Mouse (Mus musculus): ENCODE measurements around the gene Ice2. TPM values are rescaled to one million over a fixed set of nuclear protein-coding genes. Genes with fewer than 3 reads are reported as not detected.

The Ice2 gene
- 1 to 10 TPM; 3.7 to 5.1 (median 3.9) TPM for total RNA-seq (2022)

DNA sequence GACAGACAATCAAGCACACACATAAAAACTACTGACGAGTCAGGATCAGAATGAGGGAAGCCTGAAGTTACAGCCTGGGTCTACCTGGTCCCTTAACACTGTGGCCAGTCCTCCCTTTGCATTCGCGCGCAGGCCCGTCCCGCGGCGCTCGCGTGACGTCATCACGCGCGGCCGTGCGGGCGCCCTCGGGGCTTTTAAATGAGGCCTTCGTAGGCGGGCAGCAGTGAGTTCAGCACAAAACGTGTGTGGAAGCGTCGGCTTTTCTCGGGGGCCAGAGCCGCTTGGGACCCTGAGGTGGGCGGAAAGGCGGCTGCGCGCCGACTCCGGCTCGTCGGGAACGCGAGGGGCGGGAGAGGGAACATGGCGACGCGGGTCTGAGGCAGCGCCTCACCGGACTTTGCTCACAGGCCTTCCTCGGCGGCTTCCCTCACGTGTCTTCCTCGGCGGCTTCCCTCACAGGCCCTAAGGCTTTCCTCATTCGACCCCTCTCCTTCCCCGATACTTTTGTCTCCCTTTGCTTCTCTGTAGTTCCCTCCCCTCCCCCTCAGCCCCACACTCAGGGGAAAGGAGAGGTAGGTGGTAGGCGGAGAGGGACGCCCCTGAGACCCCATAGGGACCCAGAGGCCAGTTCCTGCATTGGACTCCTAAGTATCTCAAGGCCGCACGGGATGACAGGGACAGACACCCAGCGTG is at the start of gene Ice2:
Ice2 (plus strand) TSS at position 147 of the 693 bp plus-strand sequence.
- peak; percentile 21 to 49 for DNase-seq (ENCODE audit: low spot score in 2 of 2)

DNA sequence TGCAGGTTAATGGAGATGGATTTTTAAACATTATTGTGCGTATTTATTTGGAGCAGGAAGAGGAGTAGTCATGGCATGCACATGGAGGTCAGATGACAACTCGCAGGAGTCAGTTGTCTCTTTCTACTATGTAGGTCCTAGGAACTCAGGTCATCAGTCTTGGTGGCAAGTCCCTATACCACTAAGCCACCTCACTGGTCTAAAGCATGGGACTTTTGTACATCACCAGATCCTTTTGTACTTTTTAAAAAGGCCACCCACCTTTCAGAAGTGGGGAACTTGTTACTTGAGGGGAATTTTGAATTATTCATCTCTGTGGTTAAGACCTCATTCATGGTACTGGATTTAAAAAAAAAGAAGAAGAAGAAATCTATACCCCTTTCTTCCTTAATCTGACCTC is 48.2 kb upstream of the Ice2 start:
- DNase-seq (ENCODE audit: low spot score in 2 of 2), result no peak

DNA sequence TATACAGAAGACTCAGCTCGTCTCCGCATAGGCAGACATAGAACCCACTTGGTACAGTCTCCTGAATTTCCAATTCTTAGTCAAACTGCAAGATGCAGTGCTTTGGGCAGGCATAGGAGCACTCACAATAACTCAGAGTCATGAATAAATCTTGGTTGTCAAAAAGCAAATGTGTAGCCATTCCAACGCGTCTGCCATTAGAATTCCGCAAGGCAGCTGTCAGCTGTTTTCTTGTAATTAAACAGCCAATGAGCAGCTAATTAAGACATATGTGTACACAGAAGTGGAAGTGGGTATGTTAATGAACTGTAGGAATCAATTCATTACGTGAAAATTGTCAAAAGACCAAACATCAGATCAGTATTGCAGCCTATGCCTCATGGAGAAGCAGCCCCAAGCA is 43.5 kb upstream of the Ice2 start:
- no peak for DNase-seq (ENCODE audit: low spot score in 2 of 2)

DNA sequence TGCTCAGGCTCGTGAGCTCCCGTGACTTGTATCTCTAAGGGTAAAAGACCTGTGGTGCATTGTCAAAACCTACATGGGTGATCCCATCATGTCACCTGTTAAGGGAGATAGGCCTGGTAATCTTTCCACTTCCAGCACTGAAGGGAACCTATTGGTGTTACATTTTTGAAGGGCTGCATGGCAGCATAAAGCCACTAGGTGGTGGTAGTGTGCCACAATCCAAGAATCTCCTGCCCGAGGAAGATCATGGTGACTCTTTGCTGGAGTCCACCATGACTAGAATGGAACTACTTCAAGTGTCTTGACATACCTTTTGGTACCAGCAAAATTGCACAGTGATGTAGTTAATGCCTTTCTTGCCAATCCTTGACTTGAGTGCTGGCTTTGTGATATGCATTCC is 39.9 kb upstream of the Ice2 start:
- peak in 1 of 2 experiments; percentile 22 for DNase-seq (ENCODE audit: low spot score in 2 of 2)

DNA sequence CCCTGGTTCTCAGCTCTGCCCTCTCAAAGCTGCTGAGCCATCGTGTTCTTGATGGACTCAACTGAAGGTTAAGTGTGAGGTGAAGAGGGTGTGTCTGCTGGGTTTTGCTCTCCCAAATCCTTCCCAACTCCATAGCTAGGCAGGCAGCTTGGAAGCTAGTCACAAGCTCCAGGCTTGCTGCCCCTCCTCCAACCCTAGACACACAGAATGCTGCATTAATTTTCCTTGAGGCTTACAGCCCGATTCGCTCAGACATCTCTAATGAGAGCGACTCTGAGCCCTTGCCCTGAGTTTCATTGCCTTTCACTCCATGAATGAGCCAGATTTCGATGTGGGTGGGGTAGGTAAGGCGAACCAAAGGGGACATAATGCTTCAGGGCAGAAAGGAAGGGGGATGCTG is 38.9 kb upstream of the Ice2 start:
- DNase-seq (ENCODE audit: low spot score in 2 of 2), result no peak

DNA sequence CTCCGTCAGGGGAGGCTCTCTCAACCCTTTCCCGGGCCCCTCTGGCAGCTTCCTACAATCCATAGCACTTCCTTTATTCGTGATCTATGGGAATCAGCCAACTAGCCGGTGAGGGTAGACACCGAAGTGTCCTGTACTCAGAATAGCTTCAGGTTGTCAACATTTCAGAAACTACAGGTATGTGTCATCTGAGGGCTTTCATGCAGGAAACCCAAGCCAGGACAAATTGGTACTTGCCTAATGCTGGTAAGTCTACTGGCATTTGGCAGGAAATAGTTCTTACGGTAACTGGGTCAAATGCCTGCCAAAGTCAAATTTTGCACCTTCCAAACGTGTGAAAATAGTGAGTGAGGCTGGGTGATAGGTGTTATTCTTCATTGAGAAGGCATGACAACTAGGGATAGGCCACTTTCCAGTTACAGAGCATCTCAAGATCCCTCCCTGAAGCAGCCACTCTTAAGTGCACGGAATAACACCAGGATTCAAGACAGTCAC is 35.7 kb upstream of the Ice2 start:
- no peak for DNase-seq (ENCODE audit: low spot score in 2 of 2)

DNA sequence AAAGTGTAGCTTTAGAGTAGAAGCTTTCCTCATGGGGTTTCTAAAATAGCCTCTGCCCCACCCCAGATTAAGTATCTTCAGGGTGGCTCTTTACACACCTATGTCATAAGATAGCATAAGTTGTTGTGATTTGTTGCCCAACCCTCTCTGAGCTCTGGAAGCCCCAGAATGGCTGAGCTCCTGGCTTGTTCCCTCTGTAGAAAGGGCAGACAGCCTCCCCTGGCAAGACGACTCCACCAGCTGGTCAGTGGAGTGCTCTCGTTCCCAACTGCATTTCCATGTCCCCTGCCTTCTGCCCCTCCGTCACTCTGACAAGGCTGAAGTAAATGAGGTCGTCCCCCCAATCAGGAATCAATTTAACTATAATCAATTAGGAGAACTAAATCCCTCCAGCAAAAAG is 34.9 kb upstream of the Ice2 start:
- DNase-seq (ENCODE audit: low spot score in 2 of 2), result peak in 1 of 2 experiments; percentile 43

DNA sequence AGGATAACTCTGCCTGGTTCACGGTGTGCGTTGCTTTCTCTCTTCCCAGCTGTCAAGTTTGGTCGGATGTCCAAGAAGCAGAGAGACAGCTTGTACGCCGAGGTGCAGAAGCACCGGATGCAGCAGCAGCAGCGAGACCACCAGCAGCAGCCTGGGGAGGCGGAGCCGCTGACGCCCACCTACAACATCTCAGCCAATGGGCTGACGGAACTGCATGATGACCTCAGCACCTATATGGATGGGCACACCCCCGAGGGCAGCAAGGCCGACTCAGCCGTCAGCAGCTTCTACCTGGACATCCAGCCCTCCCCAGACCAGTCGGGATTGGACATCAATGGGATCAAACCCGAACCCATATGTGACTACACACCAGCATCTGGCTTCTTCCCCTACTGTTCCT is 33.6 kb upstream of the Ice2 start:
- DNase-seq (ENCODE audit: low spot score in 2 of 2), result no peak

DNA sequence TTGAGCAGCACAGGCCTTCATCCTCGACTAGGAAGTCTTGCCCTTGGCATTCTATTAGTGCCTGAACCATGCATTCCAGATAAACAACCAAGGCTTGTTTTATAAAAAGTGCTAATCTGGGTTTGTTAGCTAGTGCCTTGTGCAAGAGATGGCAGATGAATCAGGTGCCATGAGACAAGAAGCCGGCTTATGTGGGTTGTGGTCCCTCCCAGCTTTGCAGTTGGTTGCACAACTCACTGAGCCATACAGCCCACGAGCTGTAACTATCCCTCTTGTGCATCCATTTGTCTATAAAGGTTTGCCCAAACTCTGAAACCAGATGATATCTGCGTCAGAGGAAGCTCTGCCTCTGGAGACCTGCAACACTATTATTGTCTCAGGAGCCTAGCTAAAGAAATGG is 30.7 kb upstream of the Ice2 start:
- no peak for DNase-seq (ENCODE audit: low spot score in 2 of 2)

DNA sequence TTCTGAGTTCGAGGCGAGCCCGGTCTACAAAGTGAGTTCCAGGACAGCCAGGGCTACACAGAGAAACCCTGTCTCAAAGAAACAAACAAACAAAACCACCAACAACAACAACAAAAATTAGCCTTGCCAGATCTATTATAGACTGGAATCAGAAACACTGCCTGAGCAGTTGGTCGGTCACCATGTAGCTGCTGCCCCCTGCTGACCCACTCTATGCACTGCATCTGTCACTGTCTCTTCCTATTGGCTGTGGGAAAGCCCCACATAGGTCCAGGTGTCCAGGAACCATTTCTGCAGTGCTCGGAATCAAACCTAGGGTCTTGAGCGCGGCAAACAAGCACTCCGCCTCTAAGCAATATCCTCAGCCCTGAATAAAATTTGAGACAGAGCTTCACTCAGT is 29.6 kb upstream of the Ice2 start:
- DNase-seq (ENCODE audit: low spot score in 2 of 2), result peak; percentile 59 to 60

DNA sequence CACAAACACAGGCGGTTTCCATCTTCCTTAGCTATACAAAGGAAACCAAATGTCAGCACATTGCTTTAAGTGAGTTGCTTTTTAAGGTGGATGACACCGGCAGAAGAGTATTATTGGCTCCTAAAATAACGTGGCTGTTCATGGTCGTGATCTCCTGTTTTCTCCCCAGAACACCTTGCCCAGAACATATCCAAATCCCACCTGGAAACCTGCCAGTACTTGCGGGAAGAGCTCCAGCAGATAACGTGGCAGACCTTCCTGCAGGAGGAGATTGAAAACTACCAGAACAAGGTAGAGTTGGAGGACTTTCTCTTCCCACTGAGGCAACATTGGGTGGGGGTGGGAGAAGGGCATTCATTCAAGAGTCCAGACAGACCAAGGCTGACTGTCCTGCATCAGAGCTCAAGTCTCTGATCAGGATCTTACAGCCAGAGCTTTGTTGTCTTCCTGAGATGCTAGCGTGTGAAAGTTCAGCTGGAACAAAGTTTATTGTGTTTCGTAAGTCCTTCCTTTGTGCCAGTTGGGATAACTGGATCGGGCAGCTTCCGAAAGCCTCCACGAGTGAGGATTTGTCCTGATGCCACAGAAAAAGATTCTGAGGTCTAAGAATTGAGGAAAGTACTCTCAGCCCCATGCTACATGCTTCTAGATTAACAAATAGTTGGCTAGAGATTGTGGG is 26.5 kb upstream of the Ice2 start:
- DNase-seq (ENCODE audit: low spot score in 2 of 2), result no peak

DNA sequence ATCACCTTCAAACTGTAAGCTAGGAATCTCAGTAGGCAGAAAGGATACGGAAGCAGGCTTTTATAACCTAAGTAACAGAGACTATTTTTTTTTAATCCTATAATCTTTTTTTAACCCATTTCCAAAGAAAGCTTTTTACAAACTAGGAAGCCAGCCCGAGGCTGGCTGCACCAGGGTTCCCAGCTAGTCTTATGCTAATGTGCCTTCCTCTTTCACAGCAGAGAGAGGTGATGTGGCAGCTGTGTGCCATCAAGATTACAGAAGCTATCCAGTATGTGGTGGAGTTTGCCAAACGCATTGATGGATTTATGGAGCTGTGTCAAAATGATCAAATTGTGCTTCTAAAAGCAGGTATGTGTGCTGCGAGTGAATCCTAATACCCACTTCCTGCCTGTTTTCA is 24.8 kb upstream of the Ice2 start:
- no peak for DNase-seq (ENCODE audit: low spot score in 2 of 2)

DNA sequence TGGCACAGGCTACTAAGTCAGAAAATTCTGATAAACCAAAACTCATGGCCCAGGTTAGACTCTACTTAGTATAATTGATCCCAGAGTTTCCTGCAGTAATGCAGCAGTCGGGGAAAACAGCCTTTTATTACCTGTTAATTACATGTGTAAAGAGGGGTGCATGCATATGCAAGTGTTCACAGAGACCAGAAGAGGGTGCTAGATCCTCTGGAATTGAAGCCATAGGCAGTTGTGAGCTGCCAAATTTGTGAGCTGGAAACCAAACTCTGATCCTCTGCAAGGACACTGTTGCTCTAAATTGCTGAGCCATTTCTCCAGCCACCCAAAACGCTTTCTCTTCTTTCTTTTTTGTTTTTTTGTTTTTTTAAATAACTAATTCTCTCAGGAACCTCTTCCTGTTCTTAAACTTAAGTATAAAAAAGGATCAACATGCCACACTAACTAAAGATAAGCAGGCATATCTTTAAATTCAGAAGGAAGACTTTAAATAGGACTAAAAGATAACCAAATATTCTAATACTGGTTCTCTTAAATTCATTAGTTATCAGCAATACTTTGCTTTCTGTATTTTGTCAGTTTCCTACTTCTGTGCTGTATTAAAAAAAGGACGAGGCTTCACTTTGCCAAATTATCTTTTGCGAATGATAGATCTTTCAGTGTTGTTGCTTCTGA is 20.6 kb upstream of the Ice2 start:
- DNase-seq (ENCODE audit: low spot score in 2 of 2), result no peak

DNA sequence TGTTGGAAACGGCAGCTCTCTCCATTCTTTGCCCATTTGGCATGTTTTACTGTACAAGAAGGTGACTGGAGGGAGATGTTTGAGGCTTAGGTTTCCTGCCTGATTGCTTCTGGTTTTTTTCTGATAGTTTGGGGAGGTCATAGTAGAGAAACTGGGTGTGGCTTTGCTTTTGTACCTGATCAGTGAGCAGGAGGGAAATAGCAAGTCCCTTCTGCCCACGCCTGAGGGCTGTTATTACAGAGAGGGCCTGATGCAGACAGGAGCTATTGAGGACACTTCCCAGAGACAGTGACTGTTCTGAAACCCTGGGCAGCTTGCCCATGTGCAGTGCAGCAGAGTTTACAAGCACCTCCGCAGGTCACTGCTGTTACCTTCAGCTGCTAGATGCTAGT is 20.1 kb upstream of the Ice2 start:
- no peak for DNase-seq (ENCODE audit: low spot score in 2 of 2)

DNA sequence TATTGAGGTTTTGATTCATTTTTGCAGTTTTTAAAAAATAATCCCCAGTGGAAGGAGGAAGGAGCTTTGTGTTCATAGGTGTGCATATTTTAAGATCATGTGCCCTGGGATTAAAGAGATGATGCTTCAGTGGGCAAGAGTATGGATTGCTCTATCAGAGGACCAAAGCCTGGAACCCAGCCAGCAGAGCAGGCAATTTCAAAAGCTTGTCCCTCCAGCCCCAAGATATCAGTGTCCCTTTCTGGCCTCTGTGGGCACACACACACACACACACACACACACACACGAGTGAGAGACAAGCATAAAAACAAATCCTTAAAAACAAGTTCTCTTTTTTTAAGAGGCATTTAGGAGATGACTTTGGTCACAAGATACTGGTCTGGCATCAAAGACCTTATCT is 17.2 kb upstream of the Ice2 start:
- DNase-seq (ENCODE audit: low spot score in 2 of 2), result no peak

DNA sequence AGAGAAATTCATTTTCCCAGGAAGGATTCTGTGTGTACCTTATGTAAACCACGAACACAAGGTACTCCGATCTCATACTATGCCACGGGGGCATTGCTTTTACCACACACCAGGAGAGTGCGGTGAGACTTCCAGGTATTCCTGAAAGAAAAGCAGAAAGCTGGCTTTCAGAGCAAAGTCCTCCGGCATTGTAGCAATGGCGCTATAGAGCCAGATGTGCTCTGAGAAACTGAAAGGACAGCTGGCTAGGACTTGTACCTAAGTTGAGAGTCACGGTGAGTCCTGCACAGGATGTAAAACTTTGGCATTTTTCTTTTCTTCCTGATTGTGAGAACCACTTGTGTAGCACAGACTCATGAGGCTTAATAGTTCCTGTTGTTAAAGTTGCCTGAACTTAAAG is 16.0 kb upstream of the Ice2 start:
- DNase-seq (ENCODE audit: low spot score in 2 of 2), result no peak

DNA sequence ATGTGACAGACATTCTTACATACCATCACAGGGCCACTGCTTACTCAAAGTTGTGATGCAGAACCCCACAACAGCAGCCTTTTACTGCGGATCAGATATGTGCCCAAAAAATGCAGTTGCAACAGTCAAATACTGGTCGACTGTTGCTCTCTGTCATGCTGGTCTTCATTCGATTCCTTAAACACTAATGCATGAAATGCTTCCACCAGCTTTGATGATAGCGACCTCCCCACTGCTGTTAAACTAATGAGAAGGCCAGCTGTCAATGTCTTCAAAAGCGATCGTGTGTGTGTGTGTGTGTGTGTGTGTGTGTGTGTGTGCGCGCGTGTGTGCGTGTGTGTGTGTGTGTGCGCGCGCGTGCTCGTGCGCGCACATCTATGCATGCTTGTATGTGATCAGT is 13.2 kb upstream of the Ice2 start:
- no peak for DNase-seq (ENCODE audit: low spot score in 2 of 2)

DNA sequence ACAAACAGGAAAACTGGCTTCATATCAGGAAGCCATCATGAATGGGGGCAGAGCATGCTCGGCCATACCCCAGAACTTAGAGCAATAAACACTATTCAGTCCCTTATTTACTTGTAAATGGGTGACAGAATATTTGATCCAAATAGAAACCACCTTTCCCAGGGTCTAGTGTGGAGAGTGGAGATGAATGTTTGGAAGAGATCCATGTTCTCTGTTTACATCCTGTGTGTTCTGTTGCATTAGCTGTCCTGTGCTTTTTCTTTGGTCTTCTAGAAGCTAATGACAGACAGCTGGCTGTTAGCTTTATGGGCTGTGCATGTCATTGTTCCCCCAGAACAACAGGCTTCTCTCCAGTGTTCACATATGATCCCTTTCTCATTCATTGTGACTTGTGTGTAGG is 12.8 kb upstream of the Ice2 start:
- DNase-seq (ENCODE audit: low spot score in 2 of 2), result no peak

DNA sequence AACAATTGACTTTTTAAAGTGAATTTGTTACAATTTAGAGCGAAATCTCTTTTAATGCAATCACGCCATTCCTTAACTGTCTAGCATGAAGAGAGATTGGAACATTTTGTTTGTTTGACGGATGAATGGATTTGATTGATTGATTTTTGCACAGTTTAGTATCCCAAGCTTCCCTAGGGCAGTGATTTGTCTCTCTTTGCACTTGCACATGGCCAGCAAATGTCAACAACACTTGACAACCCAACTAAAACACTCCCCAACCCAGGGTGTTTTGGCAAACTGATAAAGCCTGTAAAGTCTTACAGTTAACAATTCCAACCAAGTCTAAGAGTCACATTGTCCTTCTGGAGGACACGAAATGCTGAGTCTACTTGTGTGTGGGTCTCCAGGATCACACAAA is 10.4 kb upstream of the Ice2 start:
- DNase-seq (ENCODE audit: low spot score in 2 of 2), result no peak

DNA sequence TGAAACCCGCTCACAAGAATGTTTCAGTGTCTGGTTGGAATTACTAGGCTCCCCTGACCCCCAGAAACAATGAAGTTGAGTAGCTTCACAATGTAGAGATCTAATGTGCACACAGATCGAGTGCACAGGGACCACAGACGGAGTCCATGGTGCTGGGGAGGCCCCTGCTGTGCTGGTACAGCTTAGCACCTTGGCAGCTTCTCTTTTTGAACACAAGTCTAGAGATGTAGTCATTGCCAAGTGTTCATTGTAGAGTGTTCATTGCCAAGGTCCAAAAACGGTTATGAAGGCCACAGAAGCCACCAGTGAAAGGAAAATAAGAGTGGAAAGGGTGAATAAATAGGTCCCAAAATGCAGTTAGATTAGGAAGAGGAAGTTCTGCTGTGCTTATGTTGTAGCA is 7.1 kb upstream of the Ice2 start:
- DNase-seq (ENCODE audit: low spot score in 2 of 2), result no peak

DNA sequence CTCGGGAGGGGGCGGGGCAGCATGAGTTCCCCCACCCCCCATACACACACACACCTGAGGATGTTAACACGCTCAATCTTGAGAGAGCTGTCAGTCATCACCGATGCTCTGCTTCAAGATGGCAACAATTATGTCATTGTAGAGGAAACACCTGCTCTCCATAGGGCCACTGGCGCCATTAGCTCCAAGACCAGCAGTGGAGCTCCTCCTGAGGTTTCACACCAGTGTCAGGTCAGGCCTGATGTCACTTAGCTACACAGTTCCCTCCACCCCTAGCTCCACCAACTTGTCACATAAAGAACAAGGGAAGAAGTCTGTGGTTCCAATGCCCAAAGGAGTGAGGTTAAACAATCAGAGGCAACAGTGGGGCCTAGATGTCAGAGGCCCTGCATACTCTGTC is 3.5 kb upstream of the Ice2 start:
- no peak for DNase-seq (ENCODE audit: low spot score in 2 of 2)

DNA sequence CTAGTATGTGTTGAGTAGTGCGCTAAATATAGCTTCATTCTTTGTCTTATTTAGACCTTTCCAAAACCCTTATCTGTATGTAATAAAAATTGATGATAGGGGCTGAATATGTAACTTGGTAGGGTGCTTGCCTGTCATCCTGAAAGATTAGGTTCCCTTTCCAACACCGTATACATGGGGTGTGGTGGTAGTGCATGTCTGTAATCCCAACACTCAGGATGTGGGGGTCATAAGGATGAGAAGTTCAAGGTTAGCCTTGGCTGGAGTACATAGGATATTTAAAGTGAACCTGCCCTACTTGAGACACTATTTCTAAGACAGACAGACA is 310 bp upstream of the Ice2 start:
- DNase-seq (ENCODE audit: low spot score in 2 of 2), result no peak

DNA sequence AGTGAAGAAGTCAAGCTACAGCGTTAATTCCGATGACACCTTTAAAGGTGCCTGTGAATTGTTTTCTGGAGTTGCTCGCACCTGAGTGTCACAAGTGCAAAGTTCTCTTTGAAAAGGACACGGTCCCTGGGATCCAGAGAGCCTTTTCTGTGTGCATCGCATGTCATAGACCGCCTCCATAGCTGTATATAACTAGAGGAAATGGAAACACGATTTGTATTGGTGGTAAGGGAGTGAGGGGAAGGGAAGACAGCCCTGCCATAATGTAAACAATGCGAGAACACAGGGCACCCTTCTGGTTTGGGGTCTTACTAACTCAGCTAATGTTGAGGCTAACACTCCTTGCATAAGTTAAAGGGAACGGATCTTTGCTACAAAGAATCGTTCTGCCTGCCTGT is 746 bp downstream of the Ice2 start:
- no peak for DNase-seq (ENCODE audit: low spot score in 2 of 2)
